Mouse (Mus musculus): ENCODE data around the gene Flvcr2.

- TF ChIP-seq CTCF (IDR thresholded peaks at IDR 0.05; ENCODE audit: control insufficient read depth, insufficient read depth, insufficient read length) (no peak), MAX (IDR thresholded peaks at IDR 0.05) (no peak), MYOG (IDR thresholded peaks at IDR 0.05; ENCODE audit: control insufficient read depth, extremely low read depth, insufficient read length) (no peak)
Observed at GRCm38 (mm10) chr12:85746696-85747219, 419 bp downstream of the Flvcr2 start.
